Mouse (Mus musculus): ENCODE measurements around the gene Gm42791. TPM values are rescaled to one million over a fixed set of nuclear protein-coding genes. Genes with fewer than 3 reads are reported as not detected.

Gm42791 gene
- total RNA-seq, 2 experiments from 2014 or later = 25.2 to 25.8 TPM

GRCm38 (mm10) chr5:149020059-149020680, 25.2 kb upstream of the Gm42791 start:
- no peak overlapping the region for H3K4me3 ChIP-seq
- DNase-seq (ENCODE audit: low spot score in 2 of 2) = no peak

GRCm38 (mm10) chr5:149017666-149018415, 22.9 kb upstream of the Gm42791 start:
- DNase-seq (ENCODE audit: low spot score in 2 of 2) = no peak
- no peak overlapping the region for H3K27ac ChIP-seq
- H3K4me3 ChIP-seq = no peak overlapping the region
- TF ChIP-seq CTCF (conservative IDR thresholded peaks at IDR 0.05) = no peak

More at GRCm38 (mm10) chr5:149020059-149020680, 25.2 kb upstream of the Gm42791 start:
- no peak overlapping the region for H3K27ac ChIP-seq
- no peak for TF ChIP-seq CTCF (conservative IDR thresholded peaks at IDR 0.05)

- Histone ChIP-seq H3K4me3 (no peak overlapping the region), H3K27ac (no peak overlapping the region)
- no peak for DNase-seq (ENCODE audit: low spot score in 2 of 2)
- TF ChIP-seq CTCF (conservative IDR thresholded peaks at IDR 0.05) = no peak
These were observed 22.2 kb upstream of the Gm42791 start for GRCm38 (mm10) chr5:149017181-149017580.

- Histone ChIP-seq H3K4me3 (peak overlapping the region; percentile 61; the same call in 1 of the 2 replicates), H3K27ac (peak overlapping the region; percentile 84; the same call in 1 of the 2 replicates)
- no peak for DNase-seq (ENCODE audit: low spot score in 2 of 2)
- no peak for TF ChIP-seq CTCF (conservative IDR thresholded peaks at IDR 0.05)
These were observed 21.3 kb upstream of the Gm42791 start for GRCm38 (mm10) chr5:149016261-149016660.

- TF ChIP-seq CTCF (conservative IDR thresholded peaks at IDR 0.05) = no peak
- peak overlapping the region; percentile 84 for H3K27ac ChIP-seq
- DNase-seq (ENCODE audit: low spot score in 2 of 2) = no peak
- peak overlapping the region; percentile 61 for H3K4me3 ChIP-seq
These were observed 20.6 kb upstream of the Gm42791 start for GRCm38 (mm10) chr5:149015335-149016201.

- Histone ChIP-seq H3K27ac (peak overlapping the region; percentile 84; the same call in 1 of the 2 replicates), H3K4me3 (peak overlapping the region; percentile 61)
- TF ChIP-seq CTCF (conservative IDR thresholded peaks at IDR 0.05) = no peak
- DNase-seq (ENCODE audit: low spot score in 2 of 2) = no peak
These were observed 19.8 kb upstream of the Gm42791 start for GRCm38 (mm10) chr5:149014600-149015268.

- no peak for DNase-seq (ENCODE audit: low spot score in 2 of 2)
- no peak for TF ChIP-seq CTCF (conservative IDR thresholded peaks at IDR 0.05)
- Histone ChIP-seq H3K4me3 (peak overlapping the region; percentile 61; the same call in 1 of the 2 replicates), H3K27ac (0 out of 2 replicates have a peak overlapping the region, but pooled peaks have one; percentile 84)
These were observed 19.0 kb upstream of the Gm42791 start for GRCm38 (mm10) chr5:149013817-149014508.

GRCm38 (mm10) chr5:149009111-149009510, 14.2 kb upstream of the Gm42791 start:
- DNase-seq (ENCODE audit: low spot score in 2 of 2) = no peak
- no peak overlapping the region for H3K27ac ChIP-seq
- no peak overlapping the region for H3K4me3 ChIP-seq
- no peak for TF ChIP-seq CTCF (conservative IDR thresholded peaks at IDR 0.05)

GRCm38 (mm10) chr5:149007295-149007646, 12.3 kb upstream of the Gm42791 start:
- Histone ChIP-seq H3K27ac (peak overlapping the region; percentile 96), H3K4me3 (peak overlapping the region; percentile 50)
- no peak for TF ChIP-seq CTCF (conservative IDR thresholded peaks at IDR 0.05)

GRCm38 (mm10) chr5:149006362-149007294, 11.7 kb upstream of the Gm42791 start:
- H3K27ac ChIP-seq = peak overlapping the region; percentile 96
- H3K4me3 ChIP-seq = peak overlapping the region; percentile 50
- DNase-seq (ENCODE audit: low spot score in 2 of 2) = peak; percentile 98 to 100
- TF ChIP-seq CTCF (conservative IDR thresholded peaks at IDR 0.05) = peak; percentile 87

More at GRCm38 (mm10) chr5:149007295-149007646, 12.3 kb upstream of the Gm42791 start:
- no peak for DNase-seq (ENCODE audit: low spot score in 2 of 2)
